Mouse (Mus musculus) spleen, postnatal 14 days (tissue): ENCODE measurements around the gene Kifc3.

ENCODE experiments used
- DNase-seq, 2 experiments: peaks; one replicate each; pipeline ENCODE4 v3.0.0; 2021 to 2022; ENCODE audit warnings: low spot score in 2 of 2

Gene Kifc3

DNA sequence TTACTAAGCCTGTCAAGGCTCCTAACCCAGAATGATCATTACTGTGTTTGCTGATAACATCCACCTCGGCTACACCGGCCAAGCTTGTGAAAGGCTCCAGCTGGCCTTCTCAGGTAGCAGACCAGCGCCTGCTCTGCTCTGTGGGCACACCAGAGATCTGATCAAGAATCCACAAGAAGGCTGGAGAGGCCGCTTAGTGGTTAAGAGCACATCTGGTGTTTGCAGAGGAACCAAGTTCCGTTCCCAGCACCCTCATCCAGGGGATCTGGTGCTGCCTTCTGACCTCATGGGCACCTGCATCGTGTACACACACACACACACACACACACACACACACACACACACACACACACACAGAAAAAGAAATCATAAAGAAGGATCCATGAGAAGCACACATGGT lies 46.5 kb downstream of the Kifc3 start:
- no peak for DNase-seq

- no peak for DNase-seq
Observed at GRCm38 (mm10) chr8:95155361-95155760, 47.3 kb downstream of the Kifc3 start.

DNA sequence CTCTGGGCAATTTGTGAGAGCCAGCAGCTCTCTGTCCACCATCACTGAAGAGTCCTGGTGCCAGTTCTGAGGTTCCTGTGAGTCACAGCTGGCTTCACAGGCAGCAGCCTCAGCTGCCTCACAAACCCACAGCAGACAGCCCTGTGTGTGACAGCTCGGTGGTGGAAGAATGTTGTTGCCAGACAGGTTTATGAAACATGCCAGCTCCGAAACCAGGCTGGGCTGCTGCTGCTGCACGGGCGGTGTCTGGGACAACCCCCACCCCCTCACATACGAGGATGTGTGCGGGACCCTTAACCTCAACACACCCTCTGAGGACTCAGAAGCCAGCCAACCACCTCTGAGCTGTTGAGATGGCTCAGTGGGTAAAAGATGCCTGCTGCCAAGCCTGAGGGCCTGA lies 48.0 kb downstream of the Kifc3 start:
- DNase-seq = no peak

DNA sequence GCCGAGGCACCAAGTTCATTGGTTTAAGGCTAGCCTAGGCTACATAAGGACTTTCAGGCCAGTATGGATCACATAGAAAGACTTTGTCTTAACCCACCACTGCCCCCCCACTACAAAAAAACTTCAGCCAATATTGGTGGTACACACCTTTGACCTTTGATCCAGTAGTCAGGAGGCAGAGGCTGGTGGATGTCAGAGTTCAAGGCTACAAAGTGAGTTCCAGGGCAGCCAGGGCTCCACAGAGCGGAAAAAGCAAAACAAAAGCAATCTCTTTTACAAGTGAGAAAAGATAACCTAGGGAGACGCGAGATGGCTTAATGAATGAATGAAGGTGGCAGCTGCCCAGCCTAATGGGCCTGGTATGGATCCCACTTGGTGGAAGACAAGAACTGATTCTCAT lies 48.6 kb downstream of the Kifc3 start:
- no peak for DNase-seq

- DNase-seq = no peak
Observed at GRCm38 (mm10) chr8:95150608-95151007, 52.0 kb downstream of the Kifc3 start.

GRCm38 (mm10) chr8:95149426-95149825 lies 53.2 kb downstream of the Kifc3 start:
- no peak for DNase-seq

- no peak for DNase-seq
Observed at GRCm38 (mm10) chr8:95146846-95147245, 55.8 kb downstream of the Kifc3 start.

- DNase-seq = no peak
Observed at GRCm38 (mm10) chr8:95146044-95146745, 56.4 kb downstream of the Kifc3 start.

GRCm38 (mm10) chr8:95144631-95145015 lies 58.0 kb downstream of the Kifc3 start:
- DNase-seq = no peak

- no peak for DNase-seq
Observed at GRCm38 (mm10) chr8:95143805-95144630, 58.6 kb downstream of the Kifc3 start.

- DNase-seq = no peak
Observed at GRCm38 (mm10) chr8:95142985-95143804, 59.4 kb downstream of the Kifc3 start.

DNA sequence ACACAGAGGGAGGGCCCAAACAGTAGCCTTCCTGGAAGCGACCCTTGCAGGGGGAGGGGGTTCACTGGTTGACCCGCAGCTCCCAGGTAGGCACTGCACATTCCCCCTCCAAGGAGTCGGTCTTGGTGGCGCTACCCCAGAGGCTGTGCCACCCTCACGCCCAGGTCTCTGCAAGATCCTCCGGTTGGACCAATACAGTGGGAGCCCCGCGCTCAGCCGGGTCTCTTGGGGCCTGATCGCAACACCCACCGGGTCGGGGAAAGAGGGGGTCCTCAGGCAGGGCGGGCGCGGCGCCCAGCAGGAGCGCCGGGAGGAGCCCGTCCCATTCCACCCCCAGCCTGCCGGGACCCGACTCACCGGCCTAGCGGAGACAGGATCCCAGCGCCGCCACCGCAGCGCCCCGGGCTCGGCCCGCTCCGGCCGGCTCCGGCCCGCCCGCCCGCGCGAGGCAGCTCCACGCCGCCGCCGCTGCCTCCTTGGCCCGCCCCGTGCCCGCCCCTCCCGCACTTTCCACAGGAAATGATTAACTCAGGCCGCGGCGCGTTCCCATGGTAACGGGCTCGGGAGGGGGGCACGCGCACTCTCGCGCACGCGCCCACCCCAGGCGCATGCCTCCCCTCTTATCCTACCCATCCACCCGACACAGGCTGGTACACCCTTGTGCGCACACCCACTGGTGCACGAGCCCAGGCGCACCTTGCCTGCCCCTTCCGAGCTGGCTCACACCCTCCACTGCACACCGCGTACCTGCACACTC lies 60.4 kb downstream of the Kifc3 start:
- DNase-seq = peak; percentile 18 to 43

DNA sequence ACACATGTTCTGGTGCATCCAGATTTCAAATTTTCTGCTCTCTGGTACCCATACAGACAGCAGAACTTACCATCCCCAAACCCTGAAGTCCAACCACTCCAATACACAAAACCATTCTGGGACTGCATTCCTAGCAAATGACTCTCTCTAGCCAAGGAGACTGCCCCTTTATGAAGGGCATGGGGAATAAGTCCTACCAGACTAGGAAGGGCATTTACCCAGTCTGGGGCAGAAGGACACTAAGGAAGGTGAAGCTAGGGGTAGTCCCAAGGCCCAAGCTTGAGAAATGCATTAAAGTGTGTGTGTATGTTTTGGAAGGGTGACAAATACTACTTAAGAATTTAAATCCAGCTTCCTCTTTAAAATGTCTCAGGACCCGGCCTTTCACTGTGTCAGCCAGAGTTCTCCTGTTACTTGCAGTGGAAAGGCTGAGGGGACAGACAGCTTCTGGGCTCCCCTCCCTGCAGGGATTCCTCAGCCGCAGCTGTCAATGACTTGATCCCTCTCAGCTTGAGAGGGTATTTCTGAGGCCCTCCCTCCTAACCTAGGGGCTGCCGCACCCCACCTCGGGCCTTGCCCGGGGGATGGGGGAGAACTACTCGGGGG lies 61.0 kb downstream of the Kifc3 start:
- no peak for DNase-seq

DNA sequence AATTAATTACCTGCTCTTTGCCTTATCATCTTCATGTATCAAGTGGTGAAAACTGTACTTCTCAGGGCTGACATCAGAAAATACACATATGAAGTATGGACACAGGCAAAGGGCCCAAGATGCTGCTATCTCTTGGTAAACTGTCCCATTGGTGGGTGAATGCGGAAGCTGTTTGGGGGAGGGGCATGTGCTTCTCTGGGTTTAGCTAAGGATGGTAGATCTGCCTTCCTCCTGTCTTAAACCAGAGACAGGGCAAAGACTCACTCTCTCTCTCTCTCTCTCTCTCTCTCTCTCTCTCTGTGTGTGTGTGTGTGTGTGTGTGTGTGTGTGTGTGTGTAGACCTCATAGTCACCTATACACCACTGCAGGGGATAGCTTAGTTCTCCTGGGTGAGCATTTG lies 61.6 kb downstream of the Kifc3 start:
- DNase-seq = no peak

DNA sequence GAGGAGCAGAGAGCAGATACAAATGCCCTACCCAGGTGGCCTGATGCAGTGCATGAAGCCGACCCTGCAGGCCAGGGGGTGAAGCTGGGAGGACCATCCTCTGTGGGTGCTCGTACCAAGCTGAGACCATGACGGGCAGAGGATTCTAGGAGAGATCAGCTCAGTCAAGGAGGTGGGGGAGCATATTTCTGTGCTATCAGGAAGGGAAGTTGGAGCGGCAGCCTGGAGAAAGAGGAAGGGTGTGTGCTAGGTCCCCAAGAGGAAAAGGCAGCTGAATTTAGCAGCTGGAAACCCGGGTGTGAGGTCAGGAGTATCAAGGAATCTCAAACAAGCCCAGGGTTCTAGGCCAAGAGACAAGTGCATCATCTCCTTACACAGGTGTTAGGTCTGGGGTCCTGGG lies 62.1 kb downstream of the Kifc3 start:
- no peak for DNase-seq

GRCm38 (mm10) chr8:95139051-95139365 lies 63.6 kb downstream of the Kifc3 start:
- DNase-seq = no peak

- no peak for DNase-seq
Observed at GRCm38 (mm10) chr8:95138341-95139050, 64.1 kb downstream of the Kifc3 start.

DNA sequence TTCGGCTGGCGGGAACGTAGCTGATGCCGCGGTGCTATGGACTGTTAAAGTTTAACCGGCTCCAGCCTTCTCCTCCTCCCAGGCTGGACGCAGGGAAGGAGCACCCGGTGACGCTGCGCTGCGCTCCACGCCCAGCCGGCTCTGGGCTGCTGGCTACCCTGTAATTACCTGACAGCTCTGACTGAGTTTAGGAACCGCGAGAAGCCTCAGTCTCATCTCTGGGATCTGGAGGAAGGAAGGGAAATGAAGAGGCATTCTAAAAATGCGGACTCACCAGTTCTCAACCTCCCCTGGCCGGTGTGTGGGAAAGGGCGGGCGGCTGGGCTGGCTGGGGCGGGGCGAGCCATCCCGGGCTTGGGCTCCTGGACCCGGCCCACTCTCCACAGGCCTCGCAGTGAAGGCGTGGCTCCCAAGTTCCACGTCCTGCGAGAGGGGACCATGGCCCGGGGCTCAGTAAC lies 64.9 kb downstream of the Kifc3 start:
- DNase-seq = no peak

GRCm38 (mm10) chr8:95137201-95137600 lies 65.4 kb downstream of the Kifc3 start:
- no peak for DNase-seq

- no peak for DNase-seq
Observed at GRCm38 (mm10) chr8:95136218-95136617, 66.4 kb downstream of the Kifc3 start.

DNA sequence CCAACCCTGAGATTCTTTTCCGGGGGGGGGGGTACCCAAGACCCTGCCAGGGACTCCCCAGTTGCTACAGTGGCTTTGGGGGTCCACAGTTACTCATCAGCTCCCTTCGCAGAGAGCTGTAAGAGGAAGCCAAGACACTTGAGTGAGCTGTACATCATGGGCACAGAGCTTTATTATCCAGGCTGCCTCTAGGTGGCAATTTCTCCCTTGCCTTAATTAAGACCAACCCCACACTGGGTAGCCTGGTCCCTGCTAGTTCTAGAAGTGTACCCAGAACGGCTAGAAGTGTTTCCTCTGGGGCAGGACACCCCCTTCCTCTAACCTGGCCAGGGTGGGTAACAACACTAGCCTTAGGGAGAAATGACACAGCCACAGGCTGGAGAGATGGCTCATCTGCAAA lies 67.4 kb downstream of the Kifc3 start:
- no peak for DNase-seq
